Mouse (Mus musculus) ES-E14 (cell line): ENCODE measurements around the gene Zfhx3.

ENCODE experiments used
- CHD2 ChIP-seq: IDR thresholded peaks from 2 replicates; pipeline ENCODE4 v1.6.1; 2014; ENCODE audit warnings: mild to moderate bottlenecking, low read depth, low read length, inconsistent platforms
- HCFC1 ChIP-seq: IDR thresholded peaks from 2 replicates; pipeline ENCODE4 v1.6.1; 2012; ENCODE audit warnings: low read length, inconsistent platforms, borderline replicate concordance; ENCODE audit not compliant: insufficient read depth
- ZC3H11A ChIP-seq: IDR thresholded peaks from 2 replicates; pipeline ENCODE4 v1.6.1; 2012; ENCODE audit warnings: low read depth, mild to moderate bottlenecking, inconsistent platforms, low read length, borderline replicate concordance
- ZNF384 ChIP-seq: IDR thresholded peaks from 2 replicates; pipeline ENCODE4 v1.6.1; 2012; ENCODE audit warnings: low read depth, low read length, inconsistent platforms

DNA sequence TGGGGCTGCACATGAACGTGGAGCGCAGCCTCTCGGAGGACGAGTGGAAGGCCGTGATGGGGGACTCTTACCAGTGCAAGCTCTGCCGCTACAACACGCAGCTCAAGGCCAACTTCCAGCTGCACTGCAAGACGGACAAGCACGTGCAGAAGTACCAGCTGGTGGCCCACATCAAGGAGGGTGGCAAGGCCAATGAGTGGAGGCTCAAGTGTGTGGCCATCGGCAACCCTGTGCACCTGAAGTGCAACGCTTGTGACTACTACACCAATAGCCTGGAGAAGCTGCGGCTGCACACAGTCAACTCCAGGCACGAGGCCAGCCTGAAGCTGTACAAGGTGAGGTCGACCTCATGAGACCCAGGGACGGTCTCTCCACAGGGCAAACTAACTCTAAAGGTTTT, 857.9 kb downstream of the Zfhx3 start:
- TF ChIP-seq ZNF384 (no peak), ZC3H11A (no peak), CHD2 (no peak), HCFC1 (no peak)
